Comparison of ENCODE assay signal across 31 mouse cellular contexts in the genomic region with DNA sequence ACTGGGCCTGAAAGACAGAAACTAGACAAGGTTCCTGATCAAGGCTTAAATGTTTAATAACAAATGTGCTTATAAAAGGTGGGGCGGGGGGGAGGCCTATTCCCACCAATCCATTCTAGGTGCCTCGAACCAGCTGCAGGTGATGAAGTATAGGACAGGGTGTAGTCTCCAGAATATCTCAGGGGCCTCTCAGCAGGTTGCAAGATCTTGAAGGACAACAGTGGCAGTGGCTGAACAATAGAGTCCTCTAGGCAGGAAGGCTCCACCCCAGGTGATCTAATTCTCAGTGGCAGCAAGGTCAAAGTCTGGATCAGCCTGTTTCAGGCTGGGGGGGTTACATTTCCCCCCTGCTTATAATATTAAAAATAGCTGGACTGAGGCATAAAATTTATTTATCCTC.
"Had no signal": no experiment of that assay in that cellular context is flagged by ENCODE, and none has a peak within 500 bp of the region (broad histone marks: within the 10 kb centered on the region; RNA-seq: fewer than 3 reads in every experiment).

No protein-coding gene starts in this region.

- H3K27ac ChIP-seq: limb, embryonic 10.5 days; limb, embryonic 12.5 days; limb, embryonic 13.5 days; limb, embryonic 15.5 days; liver, embryonic 12.5 days; liver, embryonic 13.5 days; liver, embryonic 14.5 days; liver, embryonic 15.5 days; lung, embryonic 15.5 days; macrophage; midbrain, embryonic 10.5 days; midbrain, embryonic 12.5 days; midbrain, embryonic 13.5 days; midbrain, embryonic 15.5 days had no signal

- DNase-seq: left cerebral cortex, postnatal 4 days; liver; liver, embryonic 13.5 days; liver, postnatal 0 days; lung, adult 18-20 months; lung, adult 2 months; lung, embryonic 14.5 days; lung, postnatal 10 days; lung, postnatal 14 days; lung, postnatal 36 days; lung, postnatal 4 days; midbrain, embryonic 14.5 days had no signal

- ATAC-seq: liver, embryonic 12.5 days; liver, postnatal 0 days; lung, postnatal 0 days; midbrain, embryonic 13.5 days; midbrain, embryonic 15.5 days; midbrain, embryonic 16.5 days had no signal

- H3K36me3 ChIP-seq: limb, embryonic 10.5 days; limb, embryonic 12.5 days; limb, embryonic 13.5 days; limb, embryonic 15.5 days; liver, embryonic 12.5 days; liver, embryonic 13.5 days; liver, embryonic 15.5 days; lung, embryonic 15.5 days; midbrain, embryonic 10.5 days; midbrain, embryonic 12.5 days; midbrain, embryonic 13.5 days; midbrain, embryonic 15.5 days had no signal

- H3K4me1 ChIP-seq: limb, embryonic 10.5 days; limb, embryonic 12.5 days; limb, embryonic 13.5 days; limb, embryonic 15.5 days; liver, embryonic 12.5 days; liver, embryonic 13.5 days; liver, embryonic 15.5 days; lung, embryonic 15.5 days; megakaryocyte, embryonic 14.5 days; midbrain, embryonic 10.5 days; midbrain, embryonic 12.5 days; midbrain, embryonic 13.5 days; midbrain, embryonic 15.5 days had no signal

- H3K4me2 ChIP-seq: limb, embryonic 12.5 days; limb, embryonic 13.5 days; limb, embryonic 15.5 days; liver, embryonic 11.5 days; liver, embryonic 12.5 days; liver, embryonic 13.5 days; liver, embryonic 15.5 days; lung, embryonic 14.5 days; lung, embryonic 15.5 days; midbrain, embryonic 11.5 days; midbrain, embryonic 12.5 days; midbrain, embryonic 13.5 days; midbrain, embryonic 15.5 days had no signal

- H3K9me3 ChIP-seq: limb, embryonic 10.5 days; limb, embryonic 12.5 days; limb, embryonic 13.5 days; limb, embryonic 15.5 days; liver, embryonic 12.5 days; liver, embryonic 13.5 days; liver, embryonic 15.5 days; lung, embryonic 15.5 days; midbrain, embryonic 10.5 days; midbrain, embryonic 12.5 days; midbrain, embryonic 13.5 days; midbrain, embryonic 15.5 days had no signal

- H3K4me3 ChIP-seq: limb, embryonic 10.5 days; limb, embryonic 12.5 days; limb, embryonic 13.5 days; limb, embryonic 15.5 days; liver, embryonic 12.5 days; liver, embryonic 13.5 days; liver, embryonic 15.5 days; lung, embryonic 15.5 days; megakaryocyte, embryonic 14.5 days; midbrain, embryonic 10.5 days; midbrain, embryonic 12.5 days; midbrain, embryonic 13.5 days; midbrain, embryonic 15.5 days; myocyte had no signal

- H3K9ac ChIP-seq: limb, embryonic 12.5 days; limb, embryonic 13.5 days; limb, embryonic 15.5 days; liver, embryonic 12.5 days; liver, embryonic 13.5 days; liver, embryonic 14.5 days; liver, embryonic 15.5 days; liver, postnatal 0 days; lung, embryonic 14.5 days; lung, embryonic 15.5 days; midbrain, embryonic 12.5 days; midbrain, embryonic 13.5 days; midbrain, embryonic 15.5 days had no signal

- H3K27me3 ChIP-seq: limb, embryonic 12.5 days; limb, embryonic 13.5 days; limb, embryonic 15.5 days; liver, embryonic 12.5 days; liver, embryonic 13.5 days; liver, embryonic 15.5 days; lung, embryonic 15.5 days; megakaryocyte, embryonic 14.5 days; midbrain, embryonic 12.5 days; midbrain, embryonic 13.5 days; midbrain, embryonic 15.5 days had no signal
